Mouse (Mus musculus) kidney, adult 2 months (tissue): ENCODE data around the gene Mcrip1.

Source experiments
- CTCF ChIP-seq: fragments of 200-500 bp; conservative IDR thresholded peaks from 2 replicates; pipeline ENCODE4 v1.5.1; 2011; ENCODE audit warnings: low read depth, mild to moderate bottlenecking, control low read depth, low read length, moderate library complexity, mixed read lengths; ENCODE audit not compliant: insufficient read depth, insufficient read length
- POLR2A ChIP-seq: fragments of 200-500 bp; IDR thresholded peaks from one replicate; pipeline ENCODE4 v1.6.1; 2011; ENCODE audit warnings: low read depth, low read length, control low read depth

- peak; percentile 95 for TF ChIP-seq CTCF
- no peak for TF ChIP-seq POLR2A
Measured at GRCm38 (mm10) chr11:120515611-120516010, 33.9 kb downstream of the Mcrip1 start.
